Mouse (Mus musculus) B cell, adult 2 months (primary cell): ENCODE results near the gene Stim2.
A peak's percentile ranks its signal among the peaks of the same experiment; 100 is the strongest.

ENCODE experiments used
- DNase-seq, 2 experiments: peaks; one replicate each; pipeline ENCODE4 v3.0.0; 2022

Stim2 gene

GRCm38 (mm10) chr5:54049940-54050339 lies 51.6 kb downstream of the Stim2 start:
- DNase-seq, result no peak

GRCm38 (mm10) chr5:54051056-54051455 lies 52.8 kb downstream of the Stim2 start:
- no peak for DNase-seq

GRCm38 (mm10) chr5:54052205-54052604 lies 53.9 kb downstream of the Stim2 start:
- no peak for DNase-seq

- no peak for DNase-seq
Measured at GRCm38 (mm10) chr5:54053673-54054366, 55.5 kb downstream of the Stim2 start.

DNA sequence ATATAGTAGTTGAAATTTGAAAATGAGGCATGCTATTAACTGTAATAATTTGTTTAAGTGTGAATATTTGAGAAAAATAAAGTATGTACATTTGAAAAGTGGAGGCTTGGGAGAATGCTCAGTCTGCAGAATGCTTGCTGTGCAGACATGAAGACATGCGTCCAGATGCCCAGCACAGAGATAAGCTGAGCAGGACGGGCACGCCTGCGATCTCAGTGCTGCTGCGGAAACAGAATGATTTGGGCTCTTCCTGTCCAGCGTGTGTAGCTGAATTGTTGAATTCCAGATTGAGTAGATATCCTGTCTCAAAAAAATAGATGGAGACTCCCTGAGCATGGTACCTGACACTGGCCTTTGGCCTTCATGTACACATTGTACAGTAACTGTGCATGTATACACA lies 58.0 kb downstream of the Stim2 start:
- no peak for DNase-seq

DNA sequence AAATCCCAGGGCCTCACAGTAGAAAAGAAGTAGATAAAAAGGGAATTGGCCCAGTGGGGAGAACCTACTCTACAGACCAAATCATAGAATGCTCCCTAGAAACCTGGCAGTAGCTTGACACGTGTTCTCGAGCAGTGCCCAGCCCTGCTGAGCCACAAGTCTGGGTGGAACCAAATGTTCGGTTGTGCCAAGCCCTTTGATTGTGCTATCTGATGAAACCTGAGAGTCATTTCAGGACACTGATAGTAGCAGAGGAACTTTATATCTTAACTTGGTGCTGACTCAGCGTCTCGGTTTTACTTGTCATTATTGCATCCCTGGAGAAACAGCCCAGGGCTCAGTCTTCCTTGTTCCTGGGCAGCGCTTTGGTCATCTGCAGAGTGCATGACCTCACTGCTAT lies 61.7 kb downstream of the Stim2 start:
- DNase-seq, result no peak

GRCm38 (mm10) chr5:54062079-54062478 lies 63.8 kb downstream of the Stim2 start:
- no peak for DNase-seq

DNA sequence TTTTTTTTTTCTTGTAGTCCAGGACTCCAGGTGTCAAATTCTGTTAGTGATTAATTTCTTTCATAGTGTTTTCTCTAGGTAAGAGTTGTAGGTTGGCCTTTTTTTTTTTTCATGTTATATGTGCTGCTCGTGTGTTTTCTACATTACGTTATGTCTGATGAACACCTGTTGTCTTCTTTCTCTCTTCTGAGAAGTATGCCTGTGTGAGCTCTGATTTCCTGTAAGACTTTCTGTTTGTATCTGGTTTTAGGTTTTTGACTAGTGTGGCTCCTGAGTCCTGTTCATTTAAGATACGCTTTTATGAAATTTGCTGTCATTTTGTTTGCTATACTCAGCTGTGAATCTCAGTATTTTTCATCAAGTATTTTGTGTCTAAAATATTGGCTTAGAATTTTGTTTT lies 69.3 kb downstream of the Stim2 start:
- no peak for DNase-seq

DNA sequence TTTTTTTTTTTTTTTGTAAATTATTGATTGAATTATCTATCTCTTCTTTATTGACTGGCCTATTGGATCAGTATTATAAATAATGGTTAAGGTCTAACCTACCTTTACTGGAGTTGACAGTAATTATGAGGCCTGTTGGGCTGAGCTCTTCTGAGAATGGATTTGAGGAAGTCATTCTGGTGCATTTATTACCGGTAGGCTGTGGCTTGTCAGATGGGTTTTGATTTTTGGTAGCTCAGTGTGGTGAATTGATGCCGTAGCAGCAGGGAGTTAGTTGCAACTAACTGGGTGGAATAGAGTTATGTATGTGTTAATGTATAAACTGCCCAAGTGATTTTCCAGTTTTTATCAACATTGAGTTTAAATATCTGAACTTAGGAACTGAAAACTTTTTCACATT lies 72.2 kb downstream of the Stim2 start:
- peak; percentile 24 to 33 for DNase-seq

DNA sequence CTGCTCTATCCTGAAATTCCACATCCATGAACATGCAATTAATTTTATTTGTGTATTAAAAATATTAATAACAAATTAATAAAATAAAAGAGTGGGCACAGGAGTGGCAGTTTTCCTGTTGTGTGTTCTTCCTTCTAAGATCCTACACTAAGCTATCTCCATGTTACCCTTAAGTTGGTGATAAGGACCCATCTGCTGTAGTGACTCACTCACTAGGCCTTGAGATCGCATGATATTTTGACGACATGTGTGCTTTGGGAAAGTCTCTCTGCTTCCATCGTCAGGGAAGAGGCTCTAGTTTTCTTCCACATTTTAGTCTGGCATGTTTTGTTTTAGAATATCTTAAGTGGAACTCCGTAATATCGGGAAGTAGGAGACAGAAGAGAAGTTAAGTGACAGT lies 73.0 kb downstream of the Stim2 start:
- no peak for DNase-seq

DNA sequence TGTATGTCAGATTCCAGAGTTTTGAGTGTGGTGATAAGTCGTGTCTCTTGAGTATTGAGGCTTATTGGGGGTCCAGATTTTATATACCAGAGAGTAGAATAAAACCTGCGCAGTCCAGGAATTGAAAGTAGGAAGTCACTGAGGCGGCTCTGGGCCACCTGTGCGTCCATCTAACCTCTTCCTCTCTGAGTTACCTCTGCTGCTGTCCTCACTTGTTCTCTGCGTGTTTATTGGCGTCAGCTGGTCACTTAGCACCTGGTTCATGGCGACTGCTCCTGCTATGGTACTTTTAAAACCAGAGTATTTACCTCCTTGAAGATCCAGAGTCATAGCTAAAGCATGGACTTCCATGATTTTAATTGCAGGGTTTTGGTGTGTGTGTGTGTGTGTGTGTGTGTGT lies 73.4 kb downstream of the Stim2 start:
- DNase-seq, result peak; percentile 39 to 45

GRCm38 (mm10) chr5:54073291-54073690 lies 75.0 kb downstream of the Stim2 start:
- DNase-seq, result no peak

DNA sequence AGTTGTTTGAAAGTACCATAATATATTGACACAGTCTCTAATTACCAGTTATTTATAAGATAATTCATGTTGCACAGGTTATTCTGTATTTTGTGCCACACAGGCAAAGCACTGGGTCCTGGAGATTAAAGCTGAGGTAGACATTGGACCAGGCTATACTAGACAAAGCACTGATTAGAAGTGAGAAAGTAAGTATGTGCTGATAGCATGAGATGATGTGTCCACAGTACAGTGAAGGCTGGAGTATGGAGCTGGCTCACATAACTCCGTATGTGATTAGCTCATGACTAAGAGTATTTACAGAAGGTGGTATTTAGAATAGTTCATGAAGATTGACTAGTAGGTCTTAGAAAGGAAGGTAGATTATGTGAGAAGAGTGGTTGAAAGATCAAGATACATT lies 81.7 kb downstream of the Stim2 start:
- DNase-seq, result no peak

DNA sequence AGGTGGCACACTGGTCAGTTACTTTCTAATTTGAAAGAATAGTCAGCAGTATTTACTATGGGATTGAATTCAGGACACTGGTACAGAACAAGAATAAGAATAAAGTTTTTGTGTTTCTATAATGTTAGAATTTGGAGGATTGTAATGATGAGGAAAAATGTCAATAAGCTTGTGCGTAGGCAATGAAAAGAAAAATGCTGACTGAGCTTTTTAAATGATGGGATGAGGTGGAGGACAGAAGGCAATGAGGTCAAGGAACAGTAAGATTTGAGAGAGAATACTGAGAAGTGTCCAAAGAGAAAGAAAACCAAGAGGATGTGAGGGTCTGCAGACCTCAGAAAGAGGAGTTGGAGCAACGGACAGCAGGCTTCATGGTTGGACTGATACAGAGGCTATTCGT lies 89.6 kb downstream of the Stim2 start:
- no peak for DNase-seq

- no peak for DNase-seq
Measured at GRCm38 (mm10) chr5:54098219-54098618, 99.9 kb downstream of the Stim2 start.

GRCm38 (mm10) chr5:54100916-54101315 lies 102.6 kb downstream of the Stim2 start:
- peak; percentile 17 to 23 for DNase-seq

GRCm38 (mm10) chr5:54101318-54101717 lies 103.0 kb downstream of the Stim2 start:
- DNase-seq, result peak; percentile 57 to 59

- DNase-seq, result peak; percentile 37 to 45
Measured at GRCm38 (mm10) chr5:54101960-54102359, 103.7 kb downstream of the Stim2 start.

- no peak for DNase-seq
Measured at GRCm38 (mm10) chr5:54106669-54107068, 108.4 kb downstream of the Stim2 start.

GRCm38 (mm10) chr5:54107069-54107468 lies 108.8 kb downstream of the Stim2 start:
- no peak for DNase-seq

DNA sequence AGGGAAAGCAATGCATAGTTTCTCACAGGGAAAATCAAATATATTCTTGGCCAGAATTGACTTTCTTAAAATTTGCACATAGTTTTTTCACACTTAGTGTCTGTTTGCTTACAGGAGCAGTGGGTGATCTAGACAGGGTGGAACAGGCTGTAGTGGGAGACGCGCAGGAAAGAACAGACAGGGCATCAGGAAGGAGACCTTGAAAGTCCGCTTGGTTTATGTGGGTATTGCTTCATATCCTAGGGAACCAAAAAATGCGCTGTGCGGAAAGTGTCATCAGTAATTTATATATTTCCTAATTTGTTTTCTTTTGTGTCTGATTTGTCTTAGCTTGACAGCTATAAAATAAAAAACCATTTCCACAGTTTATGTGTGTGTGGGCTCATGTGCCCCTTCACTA lies 110.8 kb downstream of the Stim2 start:
- no peak for DNase-seq

GRCm38 (mm10) chr5:54110789-54111188 lies 112.5 kb downstream of the Stim2 start:
- DNase-seq, result no peak

GRCm38 (mm10) chr5:54113284-54113683 lies 115.0 kb downstream of the Stim2 start:
- peak; percentile 71 to 76 for DNase-seq

DNA sequence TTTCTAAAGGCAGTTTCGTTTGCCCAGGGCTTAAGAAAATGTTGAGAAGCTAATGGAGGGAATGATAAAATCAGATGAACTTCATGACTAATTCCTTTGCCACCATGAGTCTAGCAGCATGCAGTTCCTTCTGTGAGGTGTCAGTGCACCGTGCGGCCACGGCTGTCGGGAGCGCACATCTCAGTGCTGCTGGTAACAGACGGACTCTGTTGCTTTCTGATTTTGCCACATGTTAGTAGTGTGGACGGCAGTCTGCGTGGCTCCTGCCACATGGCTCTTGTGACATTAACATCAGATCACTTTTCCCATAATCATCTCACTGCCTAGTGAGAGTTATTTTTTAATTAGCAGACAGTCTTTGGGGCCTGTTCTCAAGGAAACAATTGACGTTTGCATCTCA lies 118.2 kb downstream of the Stim2 start:
- no peak for DNase-seq
